Mouse (Mus musculus): ENCODE measurements around the gene Tuba1c. TPM values are rescaled to one million over a fixed set of nuclear protein-coding genes. Genes with fewer than 3 reads are reported as not detected.
"Not testable (repeated sequence)": the region's sequence is repeated elsewhere in the genome, so short reads cannot be mapped to it uniquely, and the experiment has no call there.

Tuba1c gene
- polyA plus RNA-seq, 3 experiments from 2014 or later = 70.4 to 203 (median 83.7) TPM

- no peak for ATAC-seq
Measured at GRCm38 (mm10) chr15:99071988-99072387, 42.3 kb downstream of the Tuba1c start.

GRCm38 (mm10) chr15:99074019-99074599 is 44.4 kb downstream of the Tuba1c start, which contains the start of gene Troap:
Gene Troap (plus strand): TSS chr15:99074575.
- ATAC-seq = peak; percentile 22

GRCm38 (mm10) chr15:99074600-99075333 is 45.1 kb downstream of the Tuba1c start:
- peak; percentile 98 for ATAC-seq

GRCm38 (mm10) chr15:99076011-99076410 is 46.3 kb downstream of the Tuba1c start:
- ATAC-seq = not testable (repeated sequence)

GRCm38 (mm10) chr15:99078181-99078910 is 48.7 kb downstream of the Tuba1c start:
- no peak for ATAC-seq

GRCm38 (mm10) chr15:99079804-99080203 is 50.1 kb downstream of the Tuba1c start:
- ATAC-seq = no peak

- no peak for ATAC-seq
Measured at GRCm38 (mm10) chr15:99082322-99082721, 52.6 kb downstream of the Tuba1c start.

GRCm38 (mm10) chr15:99082840-99083239 is 53.1 kb downstream of the Tuba1c start:
- no peak for ATAC-seq

- ATAC-seq = no peak
Measured at GRCm38 (mm10) chr15:99083258-99083657, 53.6 kb downstream of the Tuba1c start.

GRCm38 (mm10) chr15:99083867-99084557 is 54.3 kb downstream of the Tuba1c start:
- ATAC-seq = no peak

- ATAC-seq = no peak
Measured at GRCm38 (mm10) chr15:99084618-99085017, 54.9 kb downstream of the Tuba1c start.

GRCm38 (mm10) chr15:99085997-99086396 is 56.3 kb downstream of the Tuba1c start:
- no peak for ATAC-seq

- no peak for ATAC-seq
Measured at GRCm38 (mm10) chr15:99087253-99088075, 57.8 kb downstream of the Tuba1c start, which contains the start of gene C1ql4. Gene C1ql4 (minus strand): TSS chr15:99087817.

Other genes starting within 250 kb of the Tuba1c start
- under 1 TPM in 1 of 3 experiments, not detected in 2; 0.15 TPM for gene Wnt1, start 240.0 kb upstream of the Tuba1c start, polyA plus RNA-seq (2017; shearing (Covaris generic))
- gene Ddn, start 220.4 kb upstream of the Tuba1c start, polyA plus RNA-seq (2017; shearing (Covaris generic)) = not detected
- gene Prkag1, start 198.4 kb upstream of the Tuba1c start, polyA plus RNA-seq (2017; shearing (Covaris generic)) = 100 to 1,000 TPM; 119 to 137 (median 129) TPM
- gene Kmt2d, start 158.7 kb upstream of the Tuba1c start, polyA plus RNA-seq (2017; shearing (Covaris generic)) = 10 to 100 TPM; 18.7 to 36.4 (median 30.7) TPM
- gene Rhebl1, start 135.4 kb upstream of the Tuba1c start, polyA plus RNA-seq (2017; shearing (Covaris generic)) = 10 to 100 TPM in 2 of 3 experiments, 1 to 10 TPM in 1; 9.5 to 13.0 (median 10.8) TPM
- under 1 TPM in 1 of 3 experiments, not detected in 2; 0.09 TPM for gene Dhh, start 131.4 kb upstream of the Tuba1c start, polyA plus RNA-seq (2017; shearing (Covaris generic))
- gene Lmbr1l, start 111.7 kb upstream of the Tuba1c start, polyA plus RNA-seq (2017; shearing (Covaris generic)) = 10 to 100 TPM; 17.3 to 46.9 (median 39.3) TPM
- gene Tuba1b, start 95.3 kb upstream of the Tuba1c start, polyA plus RNA-seq (2017; shearing (Covaris generic)) = 100 to 1,000 TPM; 459 to 882 (median 544) TPM
- gene Gm49450, start 76.3 kb upstream of the Tuba1c start, polyA plus RNA-seq (2017; shearing (Covaris generic)) = not detected
- 100 to 1,000 TPM; 206 to 351 (median 217) TPM for gene Tuba1a, start 76.2 kb upstream of the Tuba1c start, polyA plus RNA-seq (2017; shearing (Covaris generic))
- not detected for gene Prph, start 25.3 kb downstream of the Tuba1c start, polyA plus RNA-seq (2017; shearing (Covaris generic))
- 1 to 10 TPM in 2 of 3 experiments, under 1 TPM in 1; 0.92 to 9.3 (median 1.1) TPM for gene Troap, start 44.7 kb downstream of the Tuba1c start, polyA plus RNA-seq (2017; shearing (Covaris generic))
- not detected for gene C1ql4, start 57.9 kb downstream of the Tuba1c start, polyA plus RNA-seq (2017; shearing (Covaris generic))
- not detected for gene Dnajc22, start 63.3 kb downstream of the Tuba1c start, polyA plus RNA-seq (2017; shearing (Covaris generic))
- gene Spats2, start 96.0 kb downstream of the Tuba1c start, polyA plus RNA-seq (2017; shearing (Covaris generic)) = under 1 TPM in 1 of 3 experiments, not detected in 2; 0.17 TPM
- gene Kcnh3, start 195.0 kb downstream of the Tuba1c start, polyA plus RNA-seq (2017; shearing (Covaris generic)) = not detected
- 10 to 100 TPM; 48.4 to 56.9 (median 49.1) TPM for gene Mcrs1, start 222.1 kb downstream of the Tuba1c start, polyA plus RNA-seq (2017; shearing (Covaris generic))

Measured in inflammation-experienced regulatory T-cells, adult 6 months (primary cell).